Mouse (Mus musculus) thymus, postnatal 36 days (tissue): ENCODE data around the gene Impdh2.
"Not testable (repeated sequence)": the region's sequence is repeated elsewhere in the genome, so short reads cannot be mapped to it uniquely, and the experiment has no call there.

Experiments
- DNase-seq, 2 experiments: peaks; one replicate each; pipeline ENCODE4 v3.0.0; 2022; ENCODE audit warnings: mixed read lengths in 2 of 2

Impdh2 gene

GRCm38 (mm10) chr9:108570207-108570896, 10.3 kb downstream of the Impdh2 start:
- peak; percentile 88 to 92 for DNase-seq

DNA sequence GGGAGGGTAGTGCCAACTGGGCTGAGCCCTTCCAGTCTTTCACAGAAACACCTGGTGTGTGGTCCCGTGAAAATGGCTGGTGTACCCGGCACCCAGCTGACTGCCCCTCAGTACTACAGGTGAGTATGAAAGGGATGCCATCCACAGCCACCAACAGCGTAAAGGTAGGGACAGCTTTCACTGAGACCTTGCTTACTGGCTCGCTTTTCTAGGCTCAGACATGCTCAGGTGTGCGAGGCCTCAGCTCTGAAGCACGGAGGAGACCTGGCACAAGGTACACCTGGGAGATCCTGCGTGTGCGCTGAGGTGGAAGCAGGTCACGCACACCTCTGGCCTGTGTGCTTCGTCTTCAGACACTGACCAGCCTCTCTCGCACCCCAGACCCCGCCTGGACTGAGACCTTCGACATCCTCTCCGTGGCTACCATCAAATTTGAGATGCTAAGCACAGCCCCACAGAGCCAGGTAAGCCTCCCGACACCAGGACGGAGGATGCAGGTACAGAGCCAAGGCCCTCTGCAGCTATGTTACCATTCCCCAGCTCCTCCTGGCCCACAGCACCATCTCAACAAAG, 11.4 kb downstream of the Impdh2 start:
- DNase-seq: no peak

DNA sequence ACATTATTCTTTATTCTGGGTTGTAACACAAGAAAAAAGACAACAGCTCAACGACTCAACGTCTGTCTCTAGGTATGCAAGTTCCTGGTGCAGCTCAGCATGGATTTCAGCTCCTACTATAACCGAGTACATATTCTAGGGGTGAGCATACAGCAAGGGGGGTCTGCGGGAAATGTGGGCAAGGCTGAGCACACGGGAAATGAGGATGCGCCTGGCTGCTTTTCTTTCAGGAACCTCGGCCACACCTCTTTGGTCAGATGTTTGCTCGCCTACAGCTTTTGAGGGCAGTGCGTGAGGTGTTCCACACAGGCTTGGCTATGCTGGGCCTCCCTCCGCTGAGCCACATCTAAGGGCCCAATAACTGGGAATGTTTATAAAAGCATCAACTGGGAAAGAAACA, 12.2 kb downstream of the Impdh2 start:
- no peak for DNase-seq

- DNase-seq: peak; percentile 74 to 76
Observed at GRCm38 (mm10) chr9:108573774-108574690, 13.9 kb downstream of the Impdh2 start.

DNA sequence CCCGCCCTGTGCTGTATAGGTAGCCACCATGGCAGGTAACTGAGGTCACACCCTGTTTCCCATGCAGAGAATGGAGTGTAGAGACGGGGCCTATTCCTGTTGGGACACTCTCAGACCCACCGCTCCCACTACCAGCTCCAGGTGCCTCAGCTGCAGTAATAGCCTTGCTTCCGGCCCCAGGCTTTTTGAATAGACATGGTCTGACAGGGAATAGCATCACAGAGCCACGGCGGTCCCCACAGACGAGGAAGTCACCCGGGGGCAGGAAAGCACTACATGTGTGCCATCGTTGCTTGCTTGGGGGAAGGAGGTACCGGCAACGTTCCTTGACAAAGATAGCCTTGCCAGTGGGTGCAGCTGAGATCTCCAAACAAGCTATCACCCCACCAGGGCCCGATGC, 14.8 kb downstream of the Impdh2 start:
- no peak for DNase-seq

DNA sequence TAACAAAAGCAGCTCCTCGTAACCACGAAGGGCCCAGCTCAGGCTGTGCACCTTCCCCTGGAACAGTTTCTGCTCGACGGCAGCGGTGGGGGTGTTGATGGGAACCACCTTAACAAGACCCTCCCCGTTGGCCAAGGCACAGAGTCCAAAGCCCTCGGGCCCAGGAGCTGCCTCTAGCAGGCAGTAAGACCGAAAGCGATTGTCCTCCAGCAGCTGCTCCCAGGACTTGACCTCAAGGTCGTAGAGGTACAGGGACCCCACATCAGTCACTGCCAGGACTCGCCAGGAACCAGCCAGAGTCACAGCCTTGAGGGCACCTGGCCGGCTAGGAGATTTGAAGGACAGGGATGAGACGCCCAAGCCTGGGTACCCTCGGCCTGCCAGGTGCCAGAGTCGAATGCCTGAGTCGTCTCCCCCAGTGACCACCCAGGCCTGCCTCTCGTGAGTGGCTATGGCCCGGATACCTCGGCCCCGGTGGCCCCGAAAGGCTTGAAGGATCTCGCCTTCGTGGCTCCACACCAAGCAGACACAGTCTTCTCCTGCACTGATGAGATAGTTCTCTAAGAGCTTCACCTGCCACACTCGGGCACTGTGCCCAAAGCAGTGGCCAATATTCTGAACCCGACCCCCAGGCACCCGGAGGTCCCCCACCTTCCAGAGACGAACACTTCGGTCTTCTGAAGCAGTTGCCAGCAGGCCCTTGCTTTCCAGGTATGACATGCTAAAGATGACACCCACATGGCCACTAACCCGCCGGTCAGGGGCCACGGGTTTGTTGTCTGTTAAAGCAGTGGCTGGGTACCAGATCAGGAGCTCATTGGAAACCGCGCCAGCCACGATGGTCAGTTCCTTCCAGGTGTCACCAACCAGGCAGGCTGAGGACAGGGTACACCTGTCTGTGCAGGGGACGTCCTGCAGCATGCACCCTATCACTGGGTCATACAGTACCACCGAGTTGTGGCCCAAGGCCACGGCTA, 15.5 kb downstream of the Impdh2 start:
- DNase-seq: no peak

DNA sequence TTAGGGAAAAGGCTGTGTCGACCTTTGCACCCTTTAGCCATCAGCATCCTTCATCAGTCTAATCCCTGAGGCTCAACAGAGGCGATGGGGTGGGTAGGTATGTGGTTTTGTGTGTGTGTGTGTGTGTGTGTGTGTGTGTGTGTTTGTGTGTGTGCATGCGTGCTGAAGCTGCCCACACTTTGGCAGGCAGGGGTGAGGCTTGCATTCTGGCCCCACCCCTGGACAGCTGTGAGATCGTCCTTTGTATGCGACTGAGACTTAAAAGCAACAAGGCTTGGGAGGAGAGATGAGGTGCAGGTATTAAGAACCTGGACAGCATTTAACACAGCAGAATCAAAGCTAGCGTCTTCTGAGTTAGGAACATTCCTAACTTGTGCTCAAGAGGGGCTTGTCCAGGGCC, 16.9 kb downstream of the Impdh2 start:
- no peak for DNase-seq

- peak; percentile 36 to 54 for DNase-seq
Observed at GRCm38 (mm10) chr9:108577934-108578544, 18.0 kb downstream of the Impdh2 start.

GRCm38 (mm10) chr9:108578545-108579343, 18.7 kb downstream of the Impdh2 start, which contains the start of gene Wdr6:
Gene Wdr6, minus strand, starts transcription at chr9:108578739.
- peak; percentile 89 to 96 for DNase-seq

- no peak for DNase-seq
Observed at GRCm38 (mm10) chr9:108579344-108579690, 19.2 kb downstream of the Impdh2 start.

DNA sequence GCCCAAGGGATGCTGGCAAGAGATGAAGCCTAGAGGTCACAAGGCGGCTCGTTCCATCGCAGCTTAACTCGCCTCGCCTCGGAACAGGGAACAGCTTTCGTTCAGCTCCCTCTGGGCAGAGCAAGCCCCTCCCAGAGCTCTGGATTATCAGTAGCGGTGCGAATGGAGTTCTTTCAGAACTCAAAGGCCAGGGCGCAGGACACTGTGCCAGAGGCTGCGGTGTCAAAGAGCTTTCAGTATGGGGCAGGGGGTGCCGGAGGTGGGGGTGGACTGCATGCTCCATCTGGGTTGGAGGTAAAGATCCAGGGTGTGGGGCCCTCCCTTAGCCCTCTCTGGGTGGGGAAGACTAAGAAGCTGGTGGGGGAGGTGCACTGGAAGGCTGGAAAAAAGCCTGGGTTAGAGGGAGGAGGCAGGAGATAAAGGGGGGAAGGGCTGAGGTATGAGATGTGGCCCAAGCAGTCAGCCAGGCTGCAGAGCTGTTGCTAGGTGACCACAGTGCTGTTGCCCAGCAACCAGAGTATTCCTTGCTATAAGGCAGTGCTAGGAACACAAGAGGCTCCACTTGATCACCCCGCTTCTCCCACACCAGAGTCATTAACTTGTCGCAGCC, 27.6 kb downstream of the Impdh2 start:
- no peak for DNase-seq

DNA sequence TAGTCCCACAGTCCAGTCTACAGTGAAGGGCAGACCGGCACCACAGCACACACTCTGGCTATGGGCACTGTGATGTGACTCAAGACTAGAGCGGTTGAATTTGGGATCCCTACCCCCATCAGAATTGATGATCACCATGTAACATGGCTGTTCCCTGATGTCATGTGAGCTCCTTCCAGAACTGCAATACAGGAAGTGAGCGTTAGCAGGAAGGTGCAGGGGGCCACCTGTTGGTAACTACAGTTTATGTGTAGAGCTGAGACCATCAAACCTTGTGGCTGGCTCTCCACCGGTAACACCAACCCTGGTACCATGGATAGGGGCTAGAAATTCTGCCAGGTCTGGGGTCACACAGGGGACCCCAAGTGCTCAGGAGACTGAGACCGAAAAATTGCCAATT, 29.1 kb downstream of the Impdh2 start:
- peak; percentile 31 to 41 for DNase-seq

DNA sequence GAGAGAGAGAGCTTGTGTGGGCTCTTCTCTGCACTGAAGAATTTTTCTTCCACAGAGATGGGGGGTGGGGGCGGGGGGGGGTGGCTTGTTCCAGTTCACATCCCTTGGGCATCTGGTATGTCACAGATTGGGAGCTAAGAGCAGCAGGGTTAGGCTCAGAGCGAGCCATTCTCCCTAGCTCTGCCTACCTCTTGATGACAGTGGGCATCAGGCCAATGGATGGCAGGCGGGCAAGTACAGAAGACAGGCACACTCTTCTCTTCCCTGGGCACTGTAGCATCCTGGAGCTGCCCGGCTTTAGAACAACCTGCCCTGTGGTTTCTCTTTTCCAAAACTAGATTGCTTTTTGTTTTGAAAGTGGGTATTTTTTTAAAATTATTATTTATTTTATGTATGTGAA, 31.4 kb downstream of the Impdh2 start:
- DNase-seq: no peak

DNA sequence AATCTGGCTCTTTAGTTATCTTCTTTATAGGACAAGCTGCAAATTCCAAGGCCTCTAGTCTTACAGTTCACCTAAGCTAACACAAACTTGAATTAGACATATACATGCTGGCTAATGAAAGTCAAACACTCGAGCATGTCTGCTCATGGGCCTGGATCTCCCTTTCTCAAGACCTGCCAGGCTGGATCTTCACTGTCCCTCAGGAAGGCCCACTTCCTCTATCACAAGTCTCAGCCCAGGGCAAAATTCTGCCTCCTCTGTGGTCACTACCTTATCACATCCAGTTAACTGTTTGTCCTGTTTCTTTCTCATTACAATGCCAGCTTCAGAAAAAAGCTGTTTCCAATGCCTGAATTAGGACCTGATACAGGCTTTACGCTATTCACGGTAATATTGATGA, 34.3 kb downstream of the Impdh2 start:
- no peak for DNase-seq

- peak; percentile 55 to 62 for DNase-seq
Observed at GRCm38 (mm10) chr9:108596998-108597764, 37.1 kb downstream of the Impdh2 start, which contains the start of gene P4htm. Gene P4htm, minus strand, starts transcription at chr9:108597667.

DNA sequence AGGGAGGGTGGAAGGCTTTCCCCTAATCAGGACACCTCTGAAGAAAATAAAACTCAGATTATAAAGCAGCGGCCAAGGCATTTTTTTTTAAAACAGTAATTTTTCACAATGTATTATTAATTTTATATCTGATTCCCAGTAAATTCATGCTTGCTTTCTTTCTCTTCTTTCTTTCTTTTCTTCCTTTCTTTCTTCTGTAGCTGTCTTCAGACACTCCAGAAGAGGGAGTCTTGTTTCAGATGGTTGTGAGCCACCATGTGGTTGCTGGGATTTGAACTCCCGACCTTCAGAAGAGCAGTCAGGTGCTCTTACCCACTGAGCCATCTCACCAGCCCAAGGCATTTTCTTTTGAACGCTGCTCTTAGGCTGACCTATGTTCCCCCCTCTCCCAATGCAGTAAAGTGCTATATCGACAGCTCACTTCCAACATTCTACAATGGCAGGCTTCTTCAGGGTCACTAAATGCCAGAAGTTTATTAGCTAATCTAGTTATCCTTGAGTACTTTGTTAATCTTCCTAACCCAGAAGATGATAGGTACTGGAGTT, 39.0 kb downstream of the Impdh2 start:
- DNase-seq: no peak

GRCm38 (mm10) chr9:108600011-108600410, 39.9 kb downstream of the Impdh2 start:
- DNase-seq: no peak

GRCm38 (mm10) chr9:108601986-108602385, 41.9 kb downstream of the Impdh2 start:
- DNase-seq: no peak

- DNase-seq: not testable (repeated sequence)
Observed at GRCm38 (mm10) chr9:108607929-108608328, 47.8 kb downstream of the Impdh2 start.
